Mouse (Mus musculus) gastrocnemius, postnatal 10 days (tissue): Measurements from ENCODE around the gene Zp3r. TPM values are rescaled to one million over a fixed set of nuclear protein-coding genes. Genes with fewer than 3 reads are reported as not detected.

Experiments used
- total RNA-seq, 2 experiments: library from RNA; stranded (reverse); gene quantifications; 2 replicates each; pipeline ENCODE4 v1.2.3; 2021

Zp3r gene
- total RNA-seq, 2 experiments from 2014 or later = not detected

Other genes with a start within 250 kb of the Zp3r start
- under 1 TPM in 1 of 2 experiments, not detected in 1; 0.45 TPM for gene Cd55b, start 206.6 kb downstream of the Zp3r start, total RNA-seq
- gene Cd55, start 166.9 kb downstream of the Zp3r start, total RNA-seq = 10 to 100 TPM; 25.6 to 38.3 TPM
- gene C4bp, start 32.0 kb upstream of the Zp3r start, total RNA-seq = under 1 TPM in 1 of 2 experiments, not detected in 1; 0.11 TPM
- gene Gm29427, start 86.2 kb upstream of the Zp3r start, total RNA-seq = not detected
- gene Yod1, start 87.7 kb upstream of the Zp3r start, total RNA-seq = 1 to 10 TPM; 3.8 to 4.5 TPM
- 10 to 100 TPM in 1 of 2 experiments, 1 to 10 TPM in 1; 9.2 to 13.9 TPM for gene Pfkfb2, start 99.6 kb upstream of the Zp3r start, total RNA-seq
- under 1 TPM; 0.68 to 0.88 TPM for gene AA986860, start 102.4 kb upstream of the Zp3r start, total RNA-seq
- not detected for gene Fcamr, start 171.3 kb upstream of the Zp3r start, total RNA-seq
- not detected for gene Pigr, start 197.1 kb upstream of the Zp3r start, total RNA-seq
- under 1 TPM in 1 of 2 experiments, not detected in 1; 0.38 TPM for gene Fcmr, start 236.0 kb upstream of the Zp3r start, total RNA-seq